Mouse (Mus musculus): Measurements from ENCODE around the gene Fbxw13. TPM values are rescaled to one million over a fixed set of nuclear protein-coding genes. Genes with fewer than 3 reads are reported as not detected.

Gene Fbxw13
- not detected for polyA plus RNA-seq (2014; fragmentation: Illumina TruSeq; extraction: RNeasy Lipid Tissue Mini Kit (QIAGEN cat#74804); ENCODE audit: low read depth, low replicate concordance)

GRCm38 (mm10) chr9:109195875-109196274 is at the start of gene Fbxw13:
TSS of gene Fbxw13 (minus strand) at chr9:109195975.

GRCm38 (mm10) chr9:109234654-109235053 is 38.9 kb upstream of the Fbxw13 start, which contains the start of gene Fbxw20:
TSS of gene Fbxw20 (minus strand) at chr9:109234754.

DNA sequence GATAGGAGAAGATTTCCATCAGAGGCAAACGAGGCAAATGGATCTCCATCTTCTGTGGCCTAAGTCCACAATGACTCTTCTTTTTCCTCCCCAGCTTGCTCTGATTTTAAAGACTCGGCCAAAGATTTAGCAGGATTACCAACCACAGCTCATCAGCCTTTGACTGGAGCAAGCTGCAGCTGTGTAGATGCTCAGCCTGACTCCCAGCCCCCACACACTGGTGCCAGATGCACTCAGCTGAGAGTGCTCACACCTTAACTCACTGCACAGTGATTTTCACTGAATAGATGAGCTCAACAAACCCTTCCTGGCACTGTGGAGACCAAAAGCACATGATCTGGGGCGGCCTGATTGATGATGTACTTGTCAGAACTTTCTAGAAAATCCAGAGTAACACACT is 33.8 kb downstream of the Fbxw13 start, which contains the start of gene Fbxw21:
Fbxw21 (minus strand) TSS at position 101 of the 400 bp plus-strand sequence.

Other genes starting within 250 kb of the Fbxw13 start
- 15.2 TPM for gene Col7a1, start 242.4 kb downstream of the Fbxw13 start, polyA plus RNA-seq (2014; fragmentation: Illumina TruSeq; extraction: RNeasy Lipid Tissue Mini Kit (QIAGEN cat#74804); ENCODE audit: low read depth, low replicate concordance)
- 1.5 TPM for gene Ucn2, start 210.0 kb downstream of the Fbxw13 start, polyA plus RNA-seq (2014; fragmentation: Illumina TruSeq; extraction: RNeasy Lipid Tissue Mini Kit (QIAGEN cat#74804); ENCODE audit: low read depth, low replicate concordance)
- 23.7 TPM for gene Pfkfb4, start 204.2 kb downstream of the Fbxw13 start, polyA plus RNA-seq (2014; fragmentation: Illumina TruSeq; extraction: RNeasy Lipid Tissue Mini Kit (QIAGEN cat#74804); ENCODE audit: low read depth, low replicate concordance)
- 103 TPM for gene Shisa5, start 157.4 kb downstream of the Fbxw13 start, polyA plus RNA-seq (2014; fragmentation: Illumina TruSeq; extraction: RNeasy Lipid Tissue Mini Kit (QIAGEN cat#74804); ENCODE audit: low read depth, low replicate concordance)
- gene Trex1, start 136.2 kb downstream of the Fbxw13 start, polyA plus RNA-seq (2014; fragmentation: Illumina TruSeq; extraction: RNeasy Lipid Tissue Mini Kit (QIAGEN cat#74804); ENCODE audit: low read depth, low replicate concordance), result 17.6 TPM
- gene Atrip, start 121.9 kb downstream of the Fbxw13 start, polyA plus RNA-seq (2014; fragmentation: Illumina TruSeq; extraction: RNeasy Lipid Tissue Mini Kit (QIAGEN cat#74804); ENCODE audit: low read depth, low replicate concordance), result 10.4 TPM
- 7.0 TPM for gene Ccdc51, start 113.5 kb downstream of the Fbxw13 start, polyA plus RNA-seq (2014; fragmentation: Illumina TruSeq; extraction: RNeasy Lipid Tissue Mini Kit (QIAGEN cat#74804); ENCODE audit: low read depth, low replicate concordance)
- 214 TPM for gene Tma7, start 113.4 kb downstream of the Fbxw13 start, polyA plus RNA-seq (2014; fragmentation: Illumina TruSeq; extraction: RNeasy Lipid Tissue Mini Kit (QIAGEN cat#74804); ENCODE audit: low read depth, low replicate concordance)
- 10.7 TPM for gene Plxnb1, start 100.6 kb downstream of the Fbxw13 start, polyA plus RNA-seq (2014; fragmentation: Illumina TruSeq; extraction: RNeasy Lipid Tissue Mini Kit (QIAGEN cat#74804); ENCODE audit: low read depth, low replicate concordance)
- gene Fbxw21, start 33.9 kb downstream of the Fbxw13 start, polyA plus RNA-seq (2014; fragmentation: Illumina TruSeq; extraction: RNeasy Lipid Tissue Mini Kit (QIAGEN cat#74804); ENCODE audit: low read depth, low replicate concordance), result not detected
- not detected for gene Fbxw20, start 38.8 kb upstream of the Fbxw13 start, polyA plus RNA-seq (2014; fragmentation: Illumina TruSeq; extraction: RNeasy Lipid Tissue Mini Kit (QIAGEN cat#74804); ENCODE audit: low read depth, low replicate concordance)
- gene Fbxw14, start 91.7 kb upstream of the Fbxw13 start, polyA plus RNA-seq (2014; fragmentation: Illumina TruSeq; extraction: RNeasy Lipid Tissue Mini Kit (QIAGEN cat#74804); ENCODE audit: low read depth, low replicate concordance), result not detected
- not detected for gene Fbxw28, start 143.7 kb upstream of the Fbxw13 start, polyA plus RNA-seq (2014; fragmentation: Illumina TruSeq; extraction: RNeasy Lipid Tissue Mini Kit (QIAGEN cat#74804); ENCODE audit: low read depth, low replicate concordance)
- not detected for gene Fbxw22, start 208.3 kb upstream of the Fbxw13 start, polyA plus RNA-seq (2014; fragmentation: Illumina TruSeq; extraction: RNeasy Lipid Tissue Mini Kit (QIAGEN cat#74804); ENCODE audit: low read depth, low replicate concordance)